Mouse (Mus musculus) embryonic facial prominence, embryonic 11.5 days (tissue): ENCODE measurements around the gene Tbcel. TPM values are rescaled to one million over a fixed set of nuclear protein-coding genes. Genes with fewer than 3 reads are reported as not detected.

Experiments
- ATAC-seq: fragments of 200-750 bp; cut with Nextera tagmentation; replicated peaks from 2 replicates; pipeline ENCODE4 v1.8.0; 2017; ENCODE audit warnings: low read depth; ENCODE audit not compliant: insufficient number of reproducible peaks, low FRiP score, low TSS enrichment
- DNase-seq: peaks from one replicate; pipeline ENCODE4 v3.0.0-alpha.2; 2015; ENCODE audit warnings: low spot score
- H3K27ac ChIP-seq: fragments of 300-500 bp; sonication (generic); replicated peaks from 2 replicates; pipeline ENCODE4 v1.5.1; 2014; ENCODE audit warnings: mild to moderate bottlenecking, low read depth, low read length, control low read depth
- H3K27me3 ChIP-seq: fragments of 300-500 bp; sonication (generic); 2 replicates; pipeline ENCODE4 v1.6.1; 2014; ENCODE audit warnings: mild to moderate bottlenecking, low read length, moderate library complexity, mixed read lengths; ENCODE audit not compliant: control insufficient read depth, insufficient read depth
- H3K36me3 ChIP-seq: fragments of 300-500 bp; sonication (generic); replicated peaks from 2 replicates; pipeline ENCODE4 v1.6.1; 2014; ENCODE audit warnings: low read depth, mild to moderate bottlenecking, low read length, moderate library complexity, mixed read lengths; ENCODE audit not compliant: control insufficient read depth, insufficient read depth
- H3K4me1 ChIP-seq: fragments of 300-500 bp; sonication (generic); 2 replicates; pipeline ENCODE4 v1.6.1; 2014; ENCODE audit warnings: low read length, mixed read lengths; ENCODE audit not compliant: control insufficient read depth, insufficient read depth
- H3K4me2 ChIP-seq: fragments of 300-500 bp; sonication (generic); 2 replicates; pipeline ENCODE4 v1.6.1; 2014; ENCODE audit warnings: low read depth, mild to moderate bottlenecking, control low read depth, low read length, moderate library complexity
- H3K4me3 ChIP-seq: fragments of 300-500 bp; sonication (generic); 2 replicates; pipeline ENCODE4 v1.5.1; 2014; ENCODE audit warnings: low read depth, low read length, control low read depth
- H3K9ac ChIP-seq: fragments of 300-500 bp; sonication (generic); replicated peaks from 2 replicates; pipeline ENCODE4 v1.6.1; 2014; ENCODE audit warnings: mild to moderate bottlenecking, control low read depth, low read length
- H3K9me3 ChIP-seq: fragments of 300-500 bp; sonication (generic); replicated peaks from 2 replicates; pipeline ENCODE4 v1.6.1; 2016; ENCODE audit warnings: mild to moderate bottlenecking, low read length, inconsistent platforms, mixed read lengths; ENCODE audit not compliant: control insufficient read depth
- WGBS: fragments of 180-500 bp; shearing (Covaris S2); extraction: QIAGEN DNeasy Blood & Tissue Kit; methylation state at CpG from one replicate; pipeline ENCODE4 v1.1.7; 2014; 5-methylcytosine and 5-hydroxymethylcytosine counted together
- polyA plus RNA-seq: library from polyadenylated mRNA; unstranded; fragments of >200 nt; fragmentation: Nextera tagmentation; extraction: Ambion mirVana; gene quantifications from 2 replicates; pipeline ENCODE4 v1.2.1, GENCODE M21; 2014

Tbcel gene
- polyA plus RNA-seq, 1 experiment from 2014 or later, result 4.8 TPM

GRCm38 (mm10) chr9:42415184-42415583 lies 92.4 kb downstream of the Tbcel start:
- Histone ChIP-seq H3K27ac (no peak overlapping the region), H3K4me3 (no peak overlapping the region), H3K9me3 (no peaks in the 10 kb centered on the region), H3K27me3 (no peaks in the 10 kb centered on the region), H3K4me1 (no peaks in the 10 kb centered on the region), H3K36me3 (no peaks in the 10 kb centered on the region), H3K9ac (no peak overlapping the region), H3K4me2 (no peak overlapping the region)
- 58% methylated on average over 1 of the region's 1 CpGs for WGBS
- no peak for DNase-seq
- ATAC-seq, result no peak

DNA sequence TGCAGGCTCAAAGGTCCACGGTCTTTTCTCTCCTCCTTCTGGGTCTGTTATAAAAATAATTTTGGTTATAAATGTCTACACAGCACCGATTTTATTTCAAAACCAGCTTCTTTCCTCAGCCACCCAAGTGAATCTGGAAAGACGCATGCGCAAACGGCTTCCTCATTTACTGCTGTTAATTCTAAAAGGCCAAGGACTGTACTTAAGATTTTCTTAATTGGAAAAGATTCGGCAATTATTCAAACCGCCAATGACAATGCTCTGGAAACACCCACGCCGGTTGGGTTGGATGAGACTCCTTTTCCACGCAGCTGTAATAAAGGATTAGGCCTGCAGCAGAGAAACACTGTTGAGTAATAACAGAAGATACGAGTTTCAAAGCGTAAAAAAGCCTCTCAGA lies 94.3 kb downstream of the Tbcel start:
- no peak for DNase-seq
- H3K27ac ChIP-seq, result no peak overlapping the region
- H3K4me1 ChIP-seq, result no peaks in the 10 kb centered on the region

DNA sequence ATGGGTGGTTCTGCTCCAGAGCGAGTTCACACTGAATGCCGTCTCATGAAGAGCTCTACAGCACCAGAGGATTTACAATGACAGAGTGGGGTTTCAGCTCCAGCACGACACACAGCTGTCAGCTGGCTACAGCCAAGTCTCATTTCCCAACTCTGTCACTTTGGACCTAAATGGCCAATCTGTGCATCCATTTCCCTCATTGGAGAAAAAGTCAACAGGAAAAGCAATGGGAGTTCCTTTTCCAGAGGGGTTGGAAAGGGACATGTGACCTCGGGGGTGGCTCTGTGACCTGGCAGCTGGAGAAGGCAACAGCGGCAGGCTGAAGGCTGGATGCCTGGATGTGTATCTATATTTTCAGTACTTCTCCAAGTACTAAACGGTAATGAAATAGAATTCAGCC lies 96.3 kb downstream of the Tbcel start:
- Histone ChIP-seq H3K9me3 (no peaks in the 10 kb centered on the region), H3K4me2 (no peak overlapping the region), H3K9ac (no peak overlapping the region), H3K27ac (no peak overlapping the region), H3K4me3 (no peak overlapping the region), H3K27me3 (no peaks in the 10 kb centered on the region), H3K4me1 (no peaks in the 10 kb centered on the region), H3K36me3 (no peaks in the 10 kb centered on the region)
- WGBS, result 91% methylated on average over 6 of the region's 6 CpGs
- no peak for ATAC-seq
- no peak for DNase-seq

More for the DNA sequence above, 94.3 kb downstream of the Tbcel start:
- no peak overlapping the region for H3K4me2 ChIP-seq
- 86% methylated on average over 12 of the region's 12 CpGs for WGBS
- no peaks in the 10 kb centered on the region for H3K36me3 ChIP-seq
- H3K9me3 ChIP-seq, result no peaks in the 10 kb centered on the region
- no peak for ATAC-seq
- no peak overlapping the region for H3K9ac ChIP-seq
- H3K4me3 ChIP-seq, result no peak overlapping the region
- no peaks in the 10 kb centered on the region for H3K27me3 ChIP-seq

- 87% methylated on average over 4 of the region's 4 CpGs for WGBS
- no peak overlapping the region for H3K4me3 ChIP-seq
These were observed 101.9 kb downstream of the Tbcel start for GRCm38 (mm10) chr9:42405736-42406135.

GRCm38 (mm10) chr9:42401486-42401885 lies 106.1 kb downstream of the Tbcel start:
- Histone ChIP-seq H3K9ac (no peak overlapping the region), H3K36me3 (no peaks in the 10 kb centered on the region), H3K4me1 (no peaks in the 10 kb centered on the region), H3K4me3 (no peak overlapping the region), H3K9me3 (no peaks in the 10 kb centered on the region), H3K27ac (no peak overlapping the region), H3K27me3 (no peaks in the 10 kb centered on the region), H3K4me2 (no peak overlapping the region)
- DNase-seq, result no peak
- 63% methylated on average over 6 of the region's 6 CpGs for WGBS
- ATAC-seq, result no peak

More at GRCm38 (mm10) chr9:42405736-42406135, 101.9 kb downstream of the Tbcel start:
- Histone ChIP-seq H3K27ac (no peak overlapping the region), H3K9ac (no peak overlapping the region), H3K27me3 (no peaks in the 10 kb centered on the region), H3K9me3 (no peaks in the 10 kb centered on the region), H3K36me3 (no peaks in the 10 kb centered on the region), H3K4me2 (no peak overlapping the region), H3K4me1 (no peaks in the 10 kb centered on the region)
- ATAC-seq (no peak), DNase-seq (no peak)

DNA sequence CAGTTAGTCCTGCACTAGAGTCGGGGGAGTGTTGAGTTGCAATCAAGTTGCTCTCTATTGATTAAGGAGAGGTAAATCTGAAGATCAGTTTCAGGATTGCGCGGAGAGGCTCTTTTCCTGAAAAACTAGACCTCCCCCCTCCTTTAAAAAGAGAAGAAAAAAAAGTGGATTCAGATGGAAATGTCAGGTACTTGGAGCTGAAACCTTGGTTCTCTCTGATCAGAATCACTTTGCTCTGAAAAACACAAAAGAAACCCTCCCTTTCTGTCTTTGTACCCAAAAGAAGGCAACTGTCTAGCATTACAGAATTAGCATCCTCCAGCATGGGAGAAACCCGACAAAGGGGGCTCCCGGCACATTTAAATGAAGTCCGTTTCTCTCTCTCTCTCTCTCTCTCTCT lies 107.8 kb downstream of the Tbcel start, which contains the start of gene Tecta:
Gene Tecta, minus strand, starts transcription at position 101 of the 400 bp plus-strand sequence.
- Histone ChIP-seq H3K9me3 (no peaks in the 10 kb centered on the region), H3K27me3 (no peaks in the 10 kb centered on the region), H3K4me3 (no peak within 1 kb of the TSS), H3K4me1 (no peaks in the 10 kb centered on the region), H3K4me2 (no peak within 1 kb of the TSS), H3K36me3 (no peaks in the 10 kb centered on the region), H3K9ac (no peak within 1 kb of the TSS), H3K27ac (no peak within 1 kb of the TSS)
- ATAC-seq (no peak), DNase-seq (no peak)
- WGBS, result 54% methylated on average over 6 of the region's 6 CpGs

DNA sequence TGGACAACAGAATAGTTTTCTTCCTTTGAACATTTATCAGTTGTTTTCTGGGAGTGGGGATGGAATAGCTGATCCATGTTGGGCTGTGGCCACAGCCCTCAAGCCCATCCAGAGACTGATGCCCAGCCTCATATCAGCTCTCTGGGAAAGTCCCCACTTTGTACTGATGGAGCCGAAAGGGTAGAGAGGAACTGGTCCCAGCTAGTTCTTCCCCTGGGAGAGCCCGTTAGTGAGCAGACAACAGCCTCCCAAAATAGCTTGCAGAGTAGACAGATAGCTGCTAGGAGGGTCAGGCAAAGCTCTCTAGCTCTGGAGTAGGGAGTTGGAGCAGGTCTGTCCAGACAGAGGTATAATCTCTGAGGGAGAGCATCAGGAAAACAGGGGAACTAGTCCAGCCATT lies 111.5 kb downstream of the Tbcel start:
- H3K9me3 ChIP-seq, result no peaks in the 10 kb centered on the region
- H3K27ac ChIP-seq, result no peak overlapping the region
- no peaks in the 10 kb centered on the region for H3K4me1 ChIP-seq
- H3K4me2 ChIP-seq, result no peak overlapping the region
- 74% methylated on average over 2 of the region's 2 CpGs for WGBS
- no peak overlapping the region for H3K4me3 ChIP-seq
- ATAC-seq (no peak), DNase-seq (no peak)
- H3K27me3 ChIP-seq, result no peaks in the 10 kb centered on the region
- H3K9ac ChIP-seq, result no peak overlapping the region
- H3K36me3 ChIP-seq, result no peaks in the 10 kb centered on the region

- no peaks in the 10 kb centered on the region for H3K9me3 ChIP-seq
- H3K4me2 ChIP-seq, result no peak overlapping the region
- H3K4me3 ChIP-seq, result no peak overlapping the region
- H3K36me3 ChIP-seq, result no peaks in the 10 kb centered on the region
- H3K27me3 ChIP-seq, result no peaks in the 10 kb centered on the region
- ATAC-seq (no peak), DNase-seq (no peak)
- no peaks in the 10 kb centered on the region for H3K4me1 ChIP-seq
- H3K9ac ChIP-seq, result no peak overlapping the region
- WGBS, result 79% methylated on average over 6 of the region's 6 CpGs
- H3K27ac ChIP-seq, result no peak overlapping the region
These were observed 112.7 kb downstream of the Tbcel start for GRCm38 (mm10) chr9:42394903-42395302.
